Mouse (Mus musculus) lung, postnatal 4 days (tissue): ENCODE results near the gene Mterf2.

ENCODE experiments used
- DNase-seq, 2 experiments: peaks; one replicate each; pipeline ENCODE4 v3.0.0; 2021

Gene Mterf2

DNA sequence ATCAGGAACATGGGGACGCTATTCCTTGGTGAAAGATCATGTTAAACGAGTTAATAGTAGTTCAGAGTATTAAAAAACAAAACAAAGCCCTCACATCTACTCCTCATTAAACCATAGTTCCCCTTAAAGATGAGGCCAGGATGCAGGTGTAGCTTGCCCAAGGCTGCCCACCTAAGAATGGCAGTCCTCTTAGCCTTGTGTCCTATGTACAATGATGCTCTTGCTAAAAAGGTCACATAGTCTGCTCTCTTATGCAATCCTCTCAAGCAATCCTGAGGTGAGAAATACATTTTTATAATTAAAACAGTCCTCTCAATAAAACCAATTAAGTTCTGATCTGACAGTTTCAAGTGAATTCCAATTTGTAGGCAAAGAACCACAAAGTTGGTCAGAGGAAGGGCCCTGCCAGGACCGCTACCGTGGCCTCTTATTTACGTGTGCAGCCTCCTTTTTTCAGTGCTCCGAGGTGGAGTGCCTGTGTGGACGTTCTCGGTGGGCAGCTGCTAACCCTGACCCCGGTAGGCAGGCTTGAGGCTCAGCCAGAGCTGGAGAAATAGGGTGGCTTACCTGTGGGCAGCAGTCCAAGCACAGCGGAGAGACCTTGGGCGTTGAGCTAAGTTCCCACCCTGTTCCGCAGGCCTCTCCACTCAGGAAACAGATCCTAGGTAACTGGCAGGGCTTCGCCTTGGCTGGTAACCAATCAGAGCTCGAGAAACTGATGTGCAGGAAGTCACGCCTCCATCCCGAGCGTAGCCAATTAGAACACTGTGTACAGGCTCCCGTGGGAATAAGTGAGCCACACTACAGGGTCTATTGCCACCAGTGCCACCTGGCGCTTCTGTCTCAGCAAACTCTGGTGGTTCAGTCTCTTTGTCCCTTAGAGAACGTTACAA, at the start of gene Mterf2:
Gene Mterf2 (minus strand): TSS at position 633 of the 893 bp plus-strand sequence.
- peak; percentile 92 to 95 for DNase-seq

DNA sequence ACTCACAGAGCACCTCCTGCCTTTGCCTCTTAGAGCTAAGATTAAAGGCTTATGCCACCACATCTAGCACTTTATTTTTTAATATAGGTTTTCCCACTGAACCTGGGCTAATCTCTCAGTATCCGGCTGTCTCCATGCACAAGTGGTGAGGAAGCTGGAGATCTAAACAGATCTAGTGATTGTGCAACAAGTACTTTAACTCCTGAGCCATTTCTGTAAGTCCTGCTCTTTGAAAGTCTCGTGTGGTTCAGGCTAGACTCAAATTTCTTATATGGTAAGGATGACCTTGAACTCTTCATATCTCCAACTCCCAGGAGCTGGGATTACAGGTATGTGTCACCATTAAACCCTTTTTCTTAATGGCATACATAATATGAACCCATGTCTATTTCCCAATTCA, 48.8 kb upstream of the Mterf2 start:
- no peak for DNase-seq

DNA sequence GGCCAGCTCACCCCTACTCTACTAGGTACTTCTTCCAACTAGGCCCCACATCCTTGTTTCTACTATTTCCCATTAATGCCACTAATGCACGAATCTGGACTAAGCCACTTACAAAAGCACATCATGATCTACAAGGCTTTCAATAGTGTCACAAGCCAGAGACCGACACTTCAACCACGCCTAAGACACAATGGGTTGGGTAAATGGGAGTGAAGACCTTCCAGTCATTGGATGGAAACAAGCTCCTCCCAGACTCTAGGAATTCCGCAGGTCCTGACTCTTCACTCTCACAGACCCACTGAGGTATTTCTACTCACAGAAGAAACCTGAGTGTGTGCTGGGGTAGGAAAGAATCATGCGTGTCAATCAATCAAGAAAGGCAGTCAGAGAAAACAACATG, 37.5 kb upstream of the Mterf2 start:
- DNase-seq, result no peak

DNA sequence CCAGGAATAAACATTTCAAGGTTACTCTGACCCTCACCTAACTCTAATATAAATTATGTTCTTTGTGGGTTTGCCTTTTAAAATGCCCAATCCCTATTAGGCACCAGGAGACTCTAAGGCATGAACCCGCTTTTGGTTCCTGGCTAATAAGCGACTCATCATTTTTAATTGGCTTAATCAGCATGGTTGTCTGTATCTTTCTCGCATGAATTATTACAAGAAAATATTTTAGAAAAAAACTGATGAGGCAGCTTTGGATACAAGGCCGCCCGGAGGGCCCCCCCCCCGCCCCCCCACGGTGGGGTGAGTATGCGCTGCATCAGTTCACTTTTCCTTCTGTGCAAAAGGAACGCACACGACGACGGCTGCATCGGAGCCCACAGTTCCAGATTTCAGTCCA, 37.0 kb upstream of the Mterf2 start:
- DNase-seq, result no peak

DNA sequence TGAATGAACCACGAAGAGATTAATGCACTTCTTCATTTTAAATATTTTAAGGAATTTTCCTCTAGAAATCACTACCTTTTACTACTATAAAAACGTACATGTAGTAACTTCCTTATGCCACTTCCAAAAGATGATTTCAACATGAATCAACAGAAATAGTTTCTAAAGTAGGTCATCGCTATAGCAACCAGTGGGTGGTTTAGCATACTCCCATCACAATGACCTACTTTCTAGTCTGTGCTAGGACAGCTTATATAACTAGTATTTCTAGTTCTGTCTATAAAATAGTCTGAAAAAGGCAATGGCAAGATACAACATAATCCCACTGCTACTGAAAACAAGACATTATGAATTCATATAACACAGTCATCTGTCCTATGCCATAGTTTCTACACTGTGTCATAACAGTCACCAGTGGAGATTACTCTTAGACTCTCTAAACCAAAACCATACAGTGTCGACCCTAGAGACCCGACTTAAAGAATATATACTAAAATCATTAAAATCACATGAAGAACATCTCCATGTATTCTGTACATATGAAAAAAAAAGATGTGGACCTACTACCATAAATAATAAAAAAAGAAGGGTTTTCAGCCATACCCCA, 34.0 kb upstream of the Mterf2 start:
- no peak for DNase-seq

DNA sequence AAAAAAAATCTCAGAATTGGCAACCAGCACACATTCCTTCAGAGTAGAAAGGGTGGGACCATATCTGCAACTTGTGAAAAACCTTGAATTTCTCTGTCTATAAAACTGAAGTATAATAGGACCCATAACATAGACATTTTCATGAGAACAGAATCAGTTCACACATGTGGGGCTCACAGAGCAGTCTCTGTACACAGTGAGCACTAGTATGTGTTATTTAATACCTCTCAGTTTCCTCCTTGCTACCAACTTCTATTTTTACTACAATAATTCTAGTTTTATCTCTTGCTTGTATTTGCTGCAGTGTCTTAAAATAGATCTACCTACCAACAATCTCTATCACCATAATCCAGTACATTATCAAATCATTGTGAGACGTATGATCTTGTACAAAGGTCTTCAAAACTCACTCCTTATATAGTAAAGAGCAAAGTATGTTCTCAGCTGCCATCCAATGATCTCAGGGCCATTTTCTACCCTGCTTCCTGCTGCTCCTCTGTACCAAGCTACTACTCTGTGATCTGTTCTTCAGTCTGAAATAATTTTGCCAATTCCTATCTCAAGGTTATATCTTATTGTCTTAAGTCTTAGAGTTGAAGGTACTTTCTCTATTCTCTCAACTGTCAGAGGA, 32.3 kb upstream of the Mterf2 start:
- DNase-seq, result no peak

DNA sequence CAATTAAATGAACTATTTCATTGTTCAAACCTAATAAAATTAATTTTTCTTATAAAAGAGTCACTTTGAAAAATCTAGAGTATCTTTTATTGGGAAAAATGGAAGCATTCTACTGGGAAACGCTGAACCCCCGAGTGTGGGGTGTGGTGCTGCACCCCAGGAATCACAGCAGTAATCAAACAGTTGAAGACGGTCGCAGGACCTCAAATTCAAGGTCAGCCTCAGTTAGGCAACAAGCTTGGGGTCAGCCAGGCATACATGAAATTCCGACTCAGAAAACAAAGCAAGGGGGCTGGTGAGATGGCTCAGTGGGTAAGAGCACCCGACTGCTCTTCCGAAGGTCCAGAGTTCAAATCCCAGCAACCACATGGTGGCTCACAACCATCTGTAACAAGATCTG, 29.6 kb upstream of the Mterf2 start:
- no peak for DNase-seq

DNA sequence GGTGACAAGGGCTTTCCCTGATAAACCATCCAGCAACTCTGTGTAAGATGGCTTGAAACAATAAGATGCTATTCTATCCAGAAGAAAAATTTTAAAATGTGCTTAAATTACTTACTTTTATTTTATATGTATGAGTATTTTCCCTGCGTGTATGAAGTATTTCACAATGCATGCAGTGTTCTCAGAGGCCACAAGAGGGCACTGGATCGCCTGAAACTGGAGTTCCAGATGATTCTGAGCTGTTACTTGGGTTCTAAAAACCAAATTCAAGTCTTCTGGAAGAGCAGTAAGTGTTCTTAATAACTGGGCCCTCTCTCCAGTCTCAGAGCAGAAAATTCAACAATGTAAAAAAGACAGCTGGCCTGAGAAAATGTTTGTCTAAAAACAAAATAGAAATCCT, 26.4 kb upstream of the Mterf2 start:
- peak; percentile 28 to 73 for DNase-seq

DNA sequence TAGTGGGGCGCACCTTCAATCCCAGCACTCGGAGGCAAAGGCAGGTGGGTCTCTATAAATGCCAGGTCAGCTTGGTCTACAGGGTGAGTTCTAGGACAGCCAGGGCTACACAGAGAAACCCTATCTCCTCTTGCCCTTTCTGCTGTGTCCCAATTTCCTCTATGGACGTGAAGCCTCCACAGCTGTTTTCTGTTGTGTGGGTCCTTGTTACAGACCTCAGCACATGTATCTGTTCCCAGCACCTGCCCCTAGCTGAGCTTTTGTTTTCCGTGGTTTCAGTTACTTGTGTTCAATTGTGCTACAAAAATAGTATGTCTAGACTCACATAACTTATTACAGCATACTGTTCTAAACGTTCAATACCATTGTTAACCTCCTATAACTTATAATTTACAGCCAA, 21.4 kb upstream of the Mterf2 start:
- DNase-seq, result no peak

DNA sequence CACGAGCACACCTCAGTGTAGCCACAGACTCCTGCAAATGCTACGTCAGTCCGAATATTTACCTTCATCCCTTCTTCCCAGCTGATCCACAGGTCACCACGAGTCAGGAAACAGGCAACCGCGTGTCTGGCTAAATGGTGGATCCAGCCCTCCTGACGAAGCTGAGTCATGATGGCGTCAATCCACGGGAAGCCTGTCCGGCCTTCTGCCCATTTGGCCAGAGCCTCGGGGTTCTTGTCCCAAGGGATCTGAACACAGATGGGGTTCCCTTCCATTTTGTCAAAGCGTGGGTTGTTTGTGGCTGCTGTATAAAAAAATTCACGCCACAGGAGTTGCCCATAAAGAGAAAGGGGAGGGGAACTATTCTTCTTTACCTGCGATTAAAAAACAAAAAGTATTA, 18.5 kb upstream of the Mterf2 start:
- DNase-seq, result no peak

DNA sequence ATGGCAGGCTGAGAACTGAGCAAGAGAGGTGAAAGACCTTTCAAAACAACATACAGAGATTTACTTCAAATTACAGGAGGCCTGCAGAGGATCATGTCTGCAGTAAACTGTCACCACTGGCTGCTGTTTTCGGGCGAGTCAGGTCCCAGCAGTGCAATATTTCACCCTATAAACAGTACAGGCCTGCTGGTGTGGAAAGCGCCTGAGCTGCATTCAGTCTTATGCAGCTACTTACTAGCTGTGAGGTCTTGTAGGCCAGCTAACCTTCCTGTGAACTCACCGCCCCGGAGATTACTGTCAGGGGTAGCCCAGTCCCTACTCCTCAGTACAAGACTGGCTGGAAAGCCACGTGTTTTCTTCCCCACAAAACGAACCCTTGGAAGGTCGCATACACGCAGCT, 13.6 kb upstream of the Mterf2 start:
- no peak for DNase-seq

DNA sequence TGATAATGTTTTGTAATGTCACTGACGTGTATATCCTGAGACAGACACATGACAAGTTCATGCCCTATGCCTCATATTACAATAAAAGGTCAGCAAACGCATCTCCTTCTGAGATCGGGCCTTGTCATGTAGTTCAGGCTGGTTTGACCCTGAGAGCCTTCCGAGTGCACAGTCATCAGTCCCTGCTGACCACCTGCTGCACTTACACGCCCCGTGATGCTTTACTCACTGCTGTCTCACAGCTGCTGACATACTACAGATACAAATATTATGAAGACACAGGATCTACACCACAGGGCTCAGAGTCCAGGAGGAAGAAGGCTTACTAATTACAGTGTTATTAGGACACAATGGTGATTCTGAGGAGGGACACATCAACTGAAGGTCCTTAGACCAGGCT, 8.7 kb upstream of the Mterf2 start:
- DNase-seq, result no peak

DNA sequence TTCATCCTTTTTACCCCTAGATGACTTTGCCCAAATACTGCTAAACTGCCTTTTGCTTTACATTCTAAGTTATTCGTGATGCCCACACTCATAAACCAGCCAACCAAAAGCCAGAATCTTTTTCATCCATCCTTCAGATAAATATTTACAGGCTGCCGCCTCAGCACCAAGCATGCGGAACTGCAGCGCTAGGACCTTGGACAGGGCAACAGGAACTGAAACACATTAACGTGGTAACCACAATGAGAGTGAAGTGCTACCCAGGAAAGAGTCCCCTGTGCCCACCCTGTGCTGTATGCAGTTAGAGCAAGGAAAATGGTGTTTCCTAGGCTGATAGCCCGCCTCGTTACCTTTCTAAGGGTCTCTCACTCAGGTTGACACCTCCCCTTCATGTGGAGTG, 626 bp upstream of the Mterf2 start:
- DNase-seq, result peak; percentile 31 to 41

DNA sequence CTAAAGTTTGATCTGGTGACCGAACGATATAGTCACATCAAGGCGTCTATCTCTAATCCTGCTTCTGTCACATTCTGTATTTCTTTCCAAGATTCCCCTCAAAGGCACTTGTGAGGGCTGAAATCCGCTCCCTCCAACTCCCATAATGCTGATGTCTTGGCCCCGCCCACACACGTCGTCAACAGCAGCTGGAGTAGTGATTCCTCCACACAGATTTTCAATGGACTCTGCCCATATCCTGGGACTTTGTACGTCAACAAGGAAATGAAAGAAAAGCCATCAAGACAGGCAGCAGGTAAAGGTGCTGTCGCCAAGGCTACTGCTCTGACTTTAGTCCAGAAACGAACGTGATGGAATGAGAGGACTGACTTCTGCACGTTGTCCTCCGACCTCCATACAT, 2.6 kb downstream of the Mterf2 start:
- DNase-seq, result no peak

DNA sequence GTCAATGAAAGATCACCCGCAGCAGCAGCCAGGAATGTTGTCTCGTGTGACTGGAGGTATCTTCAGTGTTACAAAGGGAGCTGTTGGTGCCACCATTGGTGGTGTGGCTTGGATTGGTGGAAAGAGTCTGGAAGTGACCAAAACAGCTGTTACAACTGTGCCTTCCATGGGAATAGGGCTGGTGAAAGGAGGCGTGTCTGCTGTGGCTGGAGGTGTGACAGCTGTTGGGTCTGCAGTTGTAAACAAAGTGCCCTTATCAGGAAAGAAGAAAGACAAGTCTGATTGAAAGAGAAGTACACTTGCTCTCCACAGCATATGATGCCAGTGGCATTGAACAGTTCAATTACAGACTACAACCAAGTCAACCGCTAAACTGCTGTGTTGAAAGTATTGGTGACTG, 13.4 kb downstream of the Mterf2 start:
- no peak for DNase-seq

DNA sequence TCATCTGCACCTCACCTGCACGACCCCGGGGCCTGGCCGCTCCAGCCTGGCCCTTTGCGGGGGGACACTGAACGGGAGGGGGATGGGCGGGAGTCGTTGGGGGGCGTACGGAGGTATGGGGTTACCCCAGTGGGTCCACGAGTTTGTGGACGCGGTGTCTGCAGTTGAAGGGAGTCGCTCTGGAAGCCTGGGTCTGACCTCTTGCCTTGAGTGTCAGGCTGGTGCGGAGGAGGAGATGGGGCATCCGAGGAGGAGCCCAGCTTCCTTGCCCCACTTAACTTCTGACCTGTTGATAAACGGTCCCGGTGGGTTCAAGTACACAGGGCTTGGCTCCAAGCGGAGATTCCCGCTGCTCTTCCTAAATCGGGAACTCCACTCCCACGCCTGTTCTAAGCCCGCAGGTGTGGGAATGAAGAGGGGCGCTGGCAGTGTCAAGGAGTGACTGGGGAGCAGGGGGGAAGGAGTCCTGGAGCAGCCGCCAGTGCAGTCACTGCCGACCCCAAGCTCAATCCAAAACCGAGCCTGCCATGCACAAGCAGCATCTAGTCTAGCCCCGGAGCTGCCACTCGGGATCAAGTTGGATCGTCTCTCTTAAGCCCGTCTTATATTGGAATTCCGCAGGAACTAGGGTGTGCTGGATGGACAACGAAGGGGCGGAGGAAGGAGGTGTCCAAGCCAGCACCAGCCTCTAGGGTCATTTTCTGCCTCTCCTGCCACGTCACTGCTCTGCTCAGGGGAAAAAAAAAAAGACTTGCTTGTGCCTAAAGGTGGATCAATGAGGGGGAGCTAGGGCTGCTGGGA, 24.5 kb downstream of the Mterf2 start:
- peak; percentile 25 to 43 for DNase-seq

DNA sequence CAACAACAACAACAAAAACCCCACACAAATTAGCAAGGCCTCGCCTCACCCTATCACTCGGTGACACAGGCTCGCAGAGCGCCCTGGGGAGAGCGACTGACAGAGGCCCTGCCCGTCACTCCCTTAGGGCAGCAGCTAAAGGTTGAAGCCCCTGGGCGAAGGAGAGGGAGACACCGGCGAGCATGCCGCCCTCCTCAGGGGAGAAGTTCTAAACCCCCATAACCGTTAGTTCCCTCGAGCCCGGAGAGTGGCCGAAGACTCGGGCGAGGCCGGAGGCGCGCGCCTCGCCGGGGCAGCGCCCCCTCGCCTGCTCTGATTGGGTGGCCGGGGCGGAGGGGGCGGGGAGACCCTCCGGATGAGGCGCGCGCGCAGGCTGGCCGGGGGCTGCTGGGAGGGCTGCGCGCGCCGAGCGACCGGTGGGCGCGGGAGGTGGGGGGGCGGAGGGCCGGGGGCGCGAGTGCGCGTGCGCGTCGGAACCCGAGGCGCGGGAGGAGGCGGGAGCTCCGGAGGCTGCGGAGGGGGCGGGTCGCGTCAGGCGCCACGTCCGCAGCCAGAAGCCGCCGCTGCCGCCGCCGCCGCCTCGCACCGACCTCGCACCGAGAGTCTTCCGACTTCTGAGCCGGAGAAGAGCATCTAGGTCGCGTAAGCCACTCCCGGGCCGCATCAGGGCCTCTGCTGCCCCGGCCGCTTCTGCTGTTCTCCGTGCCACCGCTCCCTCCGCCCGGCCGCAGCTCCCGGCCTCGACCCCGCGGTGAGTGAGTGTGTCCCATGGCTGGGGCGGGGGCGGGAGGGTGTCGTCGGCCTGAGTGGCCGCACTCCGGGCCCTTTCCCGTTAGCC, 25.4 kb downstream of the Mterf2 start, which contains the start of the genes Fhl4 and Tmem263:
Gene Fhl4 (minus strand): TSS at position 249 of the 838 bp plus-strand sequence.
Gene Tmem263 (plus strand): TSS at position 381 of the 838 bp plus-strand sequence.
- peak; percentile 89 to 93 for DNase-seq

DNA sequence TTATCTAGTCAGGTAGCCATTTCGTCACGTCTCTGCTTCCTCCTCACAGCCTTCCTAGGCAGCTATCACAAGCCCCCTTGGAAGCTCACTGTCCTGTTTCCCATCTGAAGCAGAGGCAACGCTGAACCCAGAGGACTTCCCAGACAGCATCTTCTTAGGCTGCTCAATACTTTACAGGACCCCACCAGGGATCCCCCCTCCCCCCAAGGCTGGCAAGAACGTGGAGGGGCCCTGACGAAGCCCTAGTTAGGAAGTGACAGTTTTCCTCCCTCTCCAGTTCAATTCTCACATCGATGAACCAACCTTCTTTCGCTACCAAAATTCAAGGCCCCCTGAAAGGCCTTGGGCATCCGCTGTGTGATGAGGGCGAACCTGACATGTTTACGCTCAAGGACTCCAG, 26.0 kb downstream of the Mterf2 start:
- DNase-seq, result peak in 1 of 2 experiments; percentile 31

DNA sequence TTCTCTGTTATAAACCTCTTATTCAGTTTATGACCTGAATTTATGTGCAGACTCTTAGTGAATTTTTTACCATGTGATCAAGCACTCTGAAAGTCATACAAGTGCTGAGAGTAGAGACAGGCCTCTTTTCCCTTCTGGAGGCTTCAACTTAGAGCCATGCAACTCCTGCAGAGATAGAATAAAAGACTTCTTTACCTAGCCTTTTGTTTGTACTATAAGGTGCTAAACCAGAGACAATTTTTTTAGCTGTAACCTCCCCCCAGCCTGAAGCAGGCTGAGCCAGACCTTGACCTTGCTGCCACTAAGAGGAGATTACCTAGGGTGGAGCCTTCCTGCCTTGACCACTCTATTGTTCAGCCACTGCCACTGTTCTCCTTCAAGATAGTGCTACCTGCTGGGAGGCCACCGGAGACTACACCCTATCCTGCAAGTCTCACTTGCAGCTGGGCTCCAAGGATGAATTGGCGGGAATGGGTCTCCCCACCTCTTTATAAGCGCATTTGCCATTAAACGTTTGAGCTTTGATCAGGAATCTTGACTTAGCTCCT, 56.1 kb downstream of the Mterf2 start:
- no peak for DNase-seq
